Mouse (Mus musculus): ENCODE results near the gene Timp3. TPM values are rescaled to one million over a fixed set of nuclear protein-coding genes. Genes with fewer than 3 reads are reported as not detected.
A peak's percentile ranks its signal among the peaks of the same experiment; 100 is the strongest.

Gene Timp3
- polyA plus RNA-seq, 1 experiment from 2014 or later = 6.3 TPM

- no peaks in the 10 kb centered on the region for H3K9me3 ChIP-seq (replicated peaks)
- H3K36me3 ChIP-seq (replicated peaks) = no peaks in the 10 kb centered on the region
- H3K27me3 ChIP-seq = no peaks in the 10 kb centered on the region
- no peak overlapping the region for H3K4me3 ChIP-seq (replicated peaks)
- ATAC-seq (ENCODE audit: insufficient read depth) = peak; percentile 40; the same call in 1 of the 2 replicates
- 39% methylated on average over 5 of the region's 5 CpGs for WGBS (ENCODE audit: insufficient replicate concordance)
- H3K9ac ChIP-seq = no peak overlapping the region
- H3K27ac ChIP-seq (replicated peaks) = peak overlapping the region; percentile 72
- 0 out of 2 replicates have a peak overlapping the region, but pooled peaks have one; percentile 13 for H3K4me2 ChIP-seq
- H3K4me1 ChIP-seq (replicated peaks) = peaks cover 41% of the 10 kb centered on the region
These were observed 56.8 kb downstream of the Timp3 start for GRCm38 (mm10) chr10:86356819-86357563.

- Histone ChIP-seq H3K9ac (no peak overlapping the region), H3K27ac (replicated peaks) (no peak overlapping the region), H3K27me3 (no peaks in the 10 kb centered on the region), H3K4me3 (replicated peaks) (no peak overlapping the region), H3K4me1 (replicated peaks) (peaks cover 27% of the 10 kb centered on the region), H3K4me2 (no peak overlapping the region), H3K36me3 (replicated peaks) (no peaks in the 10 kb centered on the region), H3K9me3 (replicated peaks) (no peaks in the 10 kb centered on the region)
- WGBS (ENCODE audit: insufficient replicate concordance) = 62% methylated on average over 7 of the region's 7 CpGs
- ATAC-seq (ENCODE audit: insufficient read depth) = no peak
These were observed 58.3 kb downstream of the Timp3 start for GRCm38 (mm10) chr10:86358307-86358975.

DNA sequence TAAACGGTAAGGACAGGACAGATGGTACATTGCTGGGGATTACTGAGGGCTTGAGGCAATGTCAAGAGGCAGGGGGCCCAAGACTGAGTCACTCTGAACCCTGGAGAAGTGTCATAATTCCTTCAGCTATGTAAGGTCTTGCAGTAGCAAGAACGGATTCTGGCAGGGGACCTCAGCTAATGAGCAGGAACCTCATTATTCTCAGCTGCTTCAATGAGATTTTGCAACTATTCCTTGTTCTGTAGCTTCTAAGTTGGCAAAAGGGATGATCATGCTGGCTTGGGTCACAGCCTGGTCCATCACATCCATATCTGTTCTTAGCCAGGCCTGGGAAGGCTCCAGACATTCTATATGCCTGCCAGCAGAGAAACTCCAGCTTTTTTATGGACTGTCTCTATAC lies 59.0 kb downstream of the Timp3 start:
- WGBS (ENCODE audit: insufficient replicate concordance) = 70% methylated on average over 2 of the region's 2 CpGs

DNA sequence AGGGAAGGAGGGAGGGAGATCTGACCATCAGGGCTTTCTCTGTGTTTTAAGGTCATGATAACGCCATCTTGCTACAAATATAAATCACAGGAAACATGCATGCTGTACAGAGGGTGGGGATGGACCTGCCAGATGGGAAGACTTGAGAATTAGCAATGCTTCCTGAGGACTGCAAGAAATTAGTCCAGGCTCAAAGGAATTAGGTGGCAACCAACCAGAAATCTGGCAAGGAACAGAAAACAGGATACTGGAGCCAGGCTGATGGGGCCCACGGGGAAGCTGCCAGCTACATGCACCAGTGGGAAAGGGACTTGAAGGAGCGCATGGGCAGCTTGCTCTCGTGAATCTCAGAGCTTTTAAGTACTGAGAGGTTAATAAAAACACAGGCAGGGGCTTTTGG lies 59.5 kb downstream of the Timp3 start:
- Histone ChIP-seq H3K36me3 (replicated peaks) (no peaks in the 10 kb centered on the region), H3K27ac (replicated peaks) (no peak overlapping the region), H3K27me3 (no peaks in the 10 kb centered on the region), H3K4me1 (replicated peaks) (peaks cover 17% of the 10 kb centered on the region), H3K4me3 (replicated peaks) (no peak overlapping the region), H3K9ac (no peak overlapping the region), H3K9me3 (replicated peaks) (no peaks in the 10 kb centered on the region), H3K4me2 (no peak overlapping the region)
- no peak for ATAC-seq (ENCODE audit: insufficient read depth)
- 50% methylated on average over 4 of the region's 4 CpGs for WGBS (ENCODE audit: insufficient replicate concordance)

More for the DNA sequence above, 59.0 kb downstream of the Timp3 start:
- Histone ChIP-seq H3K9ac (no peak overlapping the region), H3K4me2 (no peak overlapping the region), H3K9me3 (replicated peaks) (no peaks in the 10 kb centered on the region), H3K4me1 (replicated peaks) (peaks cover 19% of the 10 kb centered on the region), H3K36me3 (replicated peaks) (no peaks in the 10 kb centered on the region), H3K27me3 (no peaks in the 10 kb centered on the region), H3K4me3 (replicated peaks) (no peak overlapping the region), H3K27ac (replicated peaks) (no peak overlapping the region)
- no peak for ATAC-seq (ENCODE audit: insufficient read depth)

DNA sequence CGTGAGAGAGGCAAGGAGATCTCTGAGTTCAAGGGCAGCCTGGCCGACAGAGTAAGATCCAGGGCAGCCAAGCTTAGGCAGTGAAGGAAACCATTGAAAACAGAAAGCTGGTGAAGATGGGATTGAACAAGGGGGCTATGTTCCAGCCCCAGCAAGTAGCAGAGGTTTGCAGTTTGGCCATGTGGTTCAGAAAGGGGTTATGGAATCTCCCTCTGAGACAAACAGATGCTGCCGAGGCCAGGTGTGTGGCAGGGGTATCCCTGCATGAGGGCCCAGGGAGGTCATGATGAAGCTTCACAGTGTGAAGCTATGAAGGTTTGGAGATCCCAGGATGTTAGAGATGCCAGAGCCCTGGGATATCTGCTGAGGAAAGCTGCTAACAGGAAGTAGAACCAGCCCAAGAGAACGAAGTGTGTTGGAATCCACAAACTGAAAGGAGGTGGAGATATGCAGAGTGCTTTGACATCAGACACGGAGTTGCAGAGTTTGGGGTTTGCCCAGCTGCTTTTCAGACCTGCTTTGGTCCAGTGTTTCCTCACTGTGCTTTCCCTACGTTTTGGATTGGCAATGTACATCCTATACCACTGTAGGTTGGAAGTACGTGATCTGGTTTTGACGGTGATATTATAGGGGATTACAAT lies 63.6 kb downstream of the Timp3 start:
- Histone ChIP-seq H3K4me1 (replicated peaks) (peaks cover 10% of the 10 kb centered on the region), H3K4me2 (no peak overlapping the region), H3K4me3 (replicated peaks) (no peak overlapping the region), H3K9ac (no peak overlapping the region), H3K9me3 (replicated peaks) (no peaks in the 10 kb centered on the region), H3K27me3 (0 out of 2 replicates have a peak, but pooled peaks cover 4% of the 10 kb centered on the region), H3K36me3 (replicated peaks) (no peaks in the 10 kb centered on the region), H3K27ac (replicated peaks) (no peak overlapping the region)
- ATAC-seq (ENCODE audit: insufficient read depth) = no peak
- WGBS (ENCODE audit: insufficient replicate concordance) = 65% methylated on average over 8 of the region's 8 CpGs

DNA sequence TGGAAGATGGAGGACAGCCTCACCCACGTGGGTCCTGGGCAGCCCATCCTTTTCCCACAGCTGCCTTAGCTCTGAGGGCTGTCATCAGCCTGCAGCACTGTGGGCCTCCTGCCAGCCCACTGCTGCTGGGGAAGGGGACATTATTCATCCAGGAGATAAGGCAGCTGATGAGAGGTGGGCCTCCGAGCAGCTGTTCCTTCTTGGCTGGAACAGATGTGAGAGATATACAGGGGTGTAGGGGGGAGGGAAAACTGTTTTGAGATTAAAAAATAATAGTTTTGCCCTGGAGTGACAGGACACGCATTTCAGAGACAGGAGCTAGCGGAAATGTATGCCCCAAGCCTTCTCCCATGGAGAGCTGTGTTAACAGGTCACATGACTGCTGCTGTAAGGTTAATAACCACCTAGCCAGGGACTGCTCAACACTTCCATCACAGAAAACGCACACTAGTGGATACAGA lies 65.5 kb downstream of the Timp3 start:
- H3K4me3 ChIP-seq (replicated peaks) = no peak overlapping the region
- no peaks in the 10 kb centered on the region for H3K36me3 ChIP-seq (replicated peaks)
- H3K9ac ChIP-seq = no peak overlapping the region
- 0 out of 2 replicates have a peak, but pooled peaks cover 4% of the 10 kb centered on the region for H3K27me3 ChIP-seq
- H3K4me2 ChIP-seq = no peak overlapping the region
- 32% methylated on average over 5 of the region's 5 CpGs for WGBS (ENCODE audit: insufficient replicate concordance)
- peaks cover 14% of the 10 kb centered on the region for H3K4me1 ChIP-seq (replicated peaks)
- ATAC-seq (ENCODE audit: insufficient read depth) = peak; percentile 25; the same call in 1 of the 2 replicates
- H3K9me3 ChIP-seq (replicated peaks) = no peaks in the 10 kb centered on the region
- H3K27ac ChIP-seq (replicated peaks) = no peak overlapping the region

DNA sequence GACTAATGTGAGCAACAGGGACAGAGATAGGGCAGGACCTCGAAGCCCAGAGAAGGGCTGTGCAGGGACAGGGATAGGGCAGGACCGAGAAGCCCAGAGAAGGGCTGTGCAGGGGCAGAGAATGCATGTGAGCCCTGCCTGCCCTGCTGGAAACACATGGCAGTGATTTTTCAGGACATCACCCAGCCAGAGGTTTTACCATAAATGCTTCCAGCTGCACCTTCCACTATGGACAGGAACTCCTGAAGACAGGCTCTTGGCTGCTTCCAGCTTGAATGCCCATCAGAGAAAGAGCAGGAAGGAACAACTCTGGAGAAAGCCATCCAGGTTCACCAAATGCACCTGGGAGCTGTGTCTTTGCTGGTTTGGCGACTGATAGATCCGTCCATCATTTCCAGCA lies 67.2 kb downstream of the Timp3 start:
- Histone ChIP-seq H3K36me3 (replicated peaks) (no peaks in the 10 kb centered on the region), H3K4me2 (no peak overlapping the region), H3K9me3 (replicated peaks) (no peaks in the 10 kb centered on the region), H3K27ac (replicated peaks) (no peak overlapping the region), H3K9ac (no peak overlapping the region), H3K4me1 (replicated peaks) (peaks cover 14% of the 10 kb centered on the region), H3K4me3 (replicated peaks) (no peak overlapping the region), H3K27me3 (peaks cover 4% of the 10 kb centered on the region; the same call in 1 of the 2 replicates)
- WGBS (ENCODE audit: insufficient replicate concordance) = 74% methylated on average over 4 of the region's 4 CpGs
- ATAC-seq (ENCODE audit: insufficient read depth) = no peak

GRCm38 (mm10) chr10:86368811-86369210 lies 68.6 kb downstream of the Timp3 start:
- peaks cover 4% of the 10 kb centered on the region; the same call in 1 of the 2 replicates for H3K27me3 ChIP-seq
- no peaks in the 10 kb centered on the region for H3K36me3 ChIP-seq (replicated peaks)
- H3K9me3 ChIP-seq (replicated peaks) = no peaks in the 10 kb centered on the region
- H3K9ac ChIP-seq = no peak overlapping the region
- H3K4me2 ChIP-seq = no peak overlapping the region
- H3K27ac ChIP-seq (replicated peaks) = no peak overlapping the region
- ATAC-seq (ENCODE audit: insufficient read depth) = no peak
- no peak overlapping the region for H3K4me3 ChIP-seq (replicated peaks)
- 84% methylated on average over 12 of the region's 12 CpGs for WGBS (ENCODE audit: insufficient replicate concordance)
- H3K4me1 ChIP-seq (replicated peaks) = peaks cover 14% of the 10 kb centered on the region

GRCm38 (mm10) chr10:86369346-86369745 lies 69.2 kb downstream of the Timp3 start:
- Histone ChIP-seq H3K27ac (replicated peaks) (no peak overlapping the region), H3K9me3 (replicated peaks) (no peaks in the 10 kb centered on the region), H3K9ac (no peak overlapping the region), H3K4me3 (replicated peaks) (no peak overlapping the region), H3K27me3 (peaks cover 4% of the 10 kb centered on the region; the same call in 1 of the 2 replicates), H3K4me2 (no peak overlapping the region), H3K36me3 (replicated peaks) (no peaks in the 10 kb centered on the region), H3K4me1 (replicated peaks) (peaks cover 14% of the 10 kb centered on the region)
- 44% methylated on average over 4 of the region's 4 CpGs for WGBS (ENCODE audit: insufficient replicate concordance)
- ATAC-seq (ENCODE audit: insufficient read depth) = peak; percentile 34; the same call in 1 of the 2 replicates

GRCm38 (mm10) chr10:86371561-86371960 lies 71.4 kb downstream of the Timp3 start:
- Histone ChIP-seq H3K9ac (no peak overlapping the region), H3K4me3 (replicated peaks) (no peak overlapping the region), H3K4me2 (no peak overlapping the region), H3K9me3 (replicated peaks) (no peaks in the 10 kb centered on the region), H3K4me1 (replicated peaks) (peaks cover 4% of the 10 kb centered on the region; the same call in 1 of the 2 replicates), H3K27ac (replicated peaks) (no peak overlapping the region), H3K36me3 (replicated peaks) (no peaks in the 10 kb centered on the region), H3K27me3 (peaks cover 4% of the 10 kb centered on the region; the same call in 1 of the 2 replicates)
- ATAC-seq (ENCODE audit: insufficient read depth) = no peak

DNA sequence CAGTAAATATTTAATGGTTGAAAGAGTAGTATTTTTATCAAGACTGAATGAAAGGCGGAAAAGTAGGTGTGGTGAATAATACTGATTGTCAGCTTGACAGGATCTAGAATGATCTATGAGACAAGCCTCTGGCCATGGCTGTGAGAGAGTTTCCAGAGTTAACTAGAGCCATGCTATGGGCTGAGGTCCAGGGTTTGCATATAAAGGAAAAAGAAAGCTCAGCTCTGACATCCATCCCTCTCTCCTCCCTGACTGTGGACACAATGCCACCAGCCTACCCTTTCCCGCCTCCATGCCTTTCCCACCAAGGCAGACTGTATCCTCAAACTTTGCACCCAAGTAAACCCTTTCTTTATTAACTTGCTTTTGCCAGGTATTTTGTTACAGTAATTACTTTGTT lies 73.9 kb downstream of the Timp3 start:
- H3K4me2 ChIP-seq = no peak overlapping the region
- WGBS (ENCODE audit: insufficient replicate concordance) = 71% methylated on average over 2 of the region's 2 CpGs
- no peaks in the 10 kb centered on the region; the same call in 1 of the 2 replicates for H3K27me3 ChIP-seq
- no peak overlapping the region for H3K9ac ChIP-seq
- peaks cover 4% of the 10 kb centered on the region; the same call in 1 of the 2 replicates for H3K4me1 ChIP-seq (replicated peaks)
- no peak overlapping the region for H3K4me3 ChIP-seq (replicated peaks)
- no peak overlapping the region for H3K27ac ChIP-seq (replicated peaks)
- no peaks in the 10 kb centered on the region for H3K9me3 ChIP-seq (replicated peaks)
- ATAC-seq (ENCODE audit: insufficient read depth) = no peak
- no peaks in the 10 kb centered on the region for H3K36me3 ChIP-seq (replicated peaks)
